Mouse (Mus musculus) intestine, embryonic 16.5 days (tissue): ENCODE measurements around the gene Sept10. TPM values are rescaled to one million over a fixed set of nuclear protein-coding genes. Genes with fewer than 3 reads are reported as not detected.

Experiments used
- ATAC-seq: fragments of 200-750 bp; cut with Nextera tagmentation; 2 replicates; pipeline ENCODE4 v1.8.0; 2017; ENCODE audit warnings: moderate TSS enrichment, moderate library complexity
- H3K27ac ChIP-seq: fragments of 300-500 bp; sonication (generic); 2 replicates; pipeline ENCODE4 v1.5.1; 2014; ENCODE audit warnings: mild to moderate bottlenecking, low read length
- H3K27me3 ChIP-seq: fragments of 300-500 bp; sonication (generic); replicated peaks from 2 replicates; pipeline ENCODE4 v1.6.1; 2014; ENCODE audit warnings: low read length, control low read depth, mixed read lengths; ENCODE audit not compliant: control insufficient read depth, insufficient read depth
- H3K36me3 ChIP-seq: fragments of 300-500 bp; sonication (generic); 2 replicates; pipeline ENCODE4 v1.6.1; 2014; ENCODE audit warnings: low read length, control low read depth; ENCODE audit not compliant: control insufficient read depth, insufficient read depth
- H3K4me1 ChIP-seq: fragments of 300-500 bp; sonication (generic); 2 replicates; pipeline ENCODE4 v1.6.1; 2014; ENCODE audit warnings: low read length, control low read depth, mixed read lengths; ENCODE audit not compliant: control insufficient read depth, insufficient read depth
- H3K4me2 ChIP-seq: fragments of 300-500 bp; sonication (generic); 2 replicates; pipeline ENCODE4 v1.6.1; 2014; ENCODE audit warnings: low read depth, low read length, control low read depth
- H3K4me3 ChIP-seq: fragments of 300-500 bp; sonication (generic); 2 replicates; pipeline ENCODE4 v1.5.1; 2014; ENCODE audit warnings: mild to moderate bottlenecking, low read length
- H3K9ac ChIP-seq: fragments of 300-500 bp; sonication (generic); 2 replicates; pipeline ENCODE4 v1.6.1; 2014; ENCODE audit warnings: low read depth, low read length
- H3K9me3 ChIP-seq: fragments of 300-500 bp; sonication (generic); 2 replicates; pipeline ENCODE4 v1.6.1; 2016; ENCODE audit warnings: low read length, control low read depth; ENCODE audit not compliant: control insufficient read depth
- WGBS: fragments of 180-500 bp; shearing (Covaris S2); extraction: QIAGEN DNeasy Blood & Tissue Kit; methylation state at CpG from one replicate; pipeline ENCODE4 v1.1.7; 2014; 5-methylcytosine and 5-hydroxymethylcytosine counted together
- polyA plus RNA-seq: library from polyadenylated mRNA; unstranded; fragments of >200 nt; fragmentation: Nextera tagmentation; extraction: Ambion mirVana; gene quantifications from 2 replicates; pipeline ENCODE4 v1.2.1, GENCODE M21; 2015

Sept10 gene
- polyA plus RNA-seq, 1 experiment from 2014 or later = 24.6 TPM

- no peak overlapping the region for H3K27ac ChIP-seq
- H3K4me1 ChIP-seq = no peaks in the 10 kb centered on the region
- no peak overlapping the region for H3K9ac ChIP-seq
- 73% methylated on average over 3 of the region's 3 CpGs for WGBS
- H3K4me3 ChIP-seq = no peak overlapping the region
- no peak overlapping the region for H3K4me2 ChIP-seq
- ATAC-seq = no peak
- no peaks in the 10 kb centered on the region for H3K9me3 ChIP-seq
- no peaks in the 10 kb centered on the region for H3K27me3 ChIP-seq
- H3K36me3 ChIP-seq = no peaks in the 10 kb centered on the region
These were observed 63.0 kb downstream of the Sept10 start for GRCm38 (mm10) chr10:59158627-59159026.

- WGBS = 38% methylated on average over 5 of the region's 5 CpGs
- no peak overlapping the region for H3K4me2 ChIP-seq
These were observed 69.0 kb downstream of the Sept10 start for GRCm38 (mm10) chr10:59152544-59153081.

DNA sequence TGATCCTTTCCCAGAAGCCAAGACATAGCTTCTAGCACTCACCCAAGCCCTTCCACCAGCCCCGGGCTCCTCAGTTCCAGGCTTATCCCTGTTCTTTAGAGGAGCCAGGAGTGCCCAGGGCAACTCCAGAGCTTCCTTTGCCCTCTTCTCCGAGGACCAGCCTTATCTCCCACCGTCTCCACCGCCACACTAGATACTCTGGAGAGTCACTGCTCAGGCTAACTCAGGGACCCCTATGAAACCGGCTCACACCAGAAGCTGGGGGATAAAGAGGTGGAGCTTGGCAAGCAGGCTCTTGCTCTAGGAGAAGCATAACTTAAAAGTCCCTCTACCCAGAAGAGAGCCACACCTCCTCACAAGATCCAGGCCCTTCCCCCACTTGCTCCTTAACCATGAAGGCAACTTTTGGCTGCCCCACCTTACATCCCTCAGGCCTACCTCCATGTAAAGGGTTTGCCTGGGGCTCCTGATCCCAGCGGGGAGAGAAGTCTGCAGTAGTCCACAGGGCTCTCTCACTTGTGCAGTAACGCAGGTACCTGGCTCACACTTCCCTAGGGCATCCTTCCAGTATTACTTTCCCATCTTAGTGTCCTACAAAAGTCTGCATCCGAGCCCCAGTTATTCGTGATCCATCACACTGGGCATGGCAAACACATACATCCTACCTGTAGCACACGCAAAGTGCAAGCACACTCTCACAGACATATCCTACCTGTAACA lies 70.5 kb downstream of the Sept10 start:
- no peak overlapping the region for H3K9ac ChIP-seq
- ATAC-seq = no peak
- no peaks in the 10 kb centered on the region for H3K4me1 ChIP-seq
- no peaks in the 10 kb centered on the region for H3K36me3 ChIP-seq
- no peak overlapping the region for H3K4me2 ChIP-seq
- no peaks in the 10 kb centered on the region for H3K9me3 ChIP-seq
- H3K27ac ChIP-seq = no peak overlapping the region
- peaks cover 3% of the 10 kb centered on the region; the same call in 1 of the 2 replicates for H3K27me3 ChIP-seq
- 89% methylated on average over 10 of the region's 10 CpGs for WGBS
- H3K4me3 ChIP-seq = no peak overlapping the region

More at GRCm38 (mm10) chr10:59152544-59153081, 69.0 kb downstream of the Sept10 start:
- Histone ChIP-seq H3K27me3 (peaks cover 3% of the 10 kb centered on the region; the same call in 1 of the 2 replicates), H3K36me3 (no peaks in the 10 kb centered on the region), H3K9ac (no peak overlapping the region), H3K27ac (no peak overlapping the region), H3K9me3 (no peaks in the 10 kb centered on the region), H3K4me3 (no peak overlapping the region), H3K4me1 (no peaks in the 10 kb centered on the region)
- ATAC-seq = peak; percentile 82

- H3K9me3 ChIP-seq = no peaks in the 10 kb centered on the region
- H3K27me3 ChIP-seq = peaks cover 3% of the 10 kb centered on the region; the same call in 1 of the 2 replicates
- H3K9ac ChIP-seq = no peak overlapping the region
- peak; percentile 52; the same call in 1 of the 2 replicates for ATAC-seq
- no peaks in the 10 kb centered on the region for H3K36me3 ChIP-seq
- H3K4me2 ChIP-seq = no peak overlapping the region
- H3K4me1 ChIP-seq = no peaks in the 10 kb centered on the region
- H3K4me3 ChIP-seq = no peak overlapping the region
- no peak overlapping the region for H3K27ac ChIP-seq
- 30% methylated on average over 8 of the region's 8 CpGs for WGBS
These were observed 71.7 kb downstream of the Sept10 start for GRCm38 (mm10) chr10:59149956-59150383.

DNA sequence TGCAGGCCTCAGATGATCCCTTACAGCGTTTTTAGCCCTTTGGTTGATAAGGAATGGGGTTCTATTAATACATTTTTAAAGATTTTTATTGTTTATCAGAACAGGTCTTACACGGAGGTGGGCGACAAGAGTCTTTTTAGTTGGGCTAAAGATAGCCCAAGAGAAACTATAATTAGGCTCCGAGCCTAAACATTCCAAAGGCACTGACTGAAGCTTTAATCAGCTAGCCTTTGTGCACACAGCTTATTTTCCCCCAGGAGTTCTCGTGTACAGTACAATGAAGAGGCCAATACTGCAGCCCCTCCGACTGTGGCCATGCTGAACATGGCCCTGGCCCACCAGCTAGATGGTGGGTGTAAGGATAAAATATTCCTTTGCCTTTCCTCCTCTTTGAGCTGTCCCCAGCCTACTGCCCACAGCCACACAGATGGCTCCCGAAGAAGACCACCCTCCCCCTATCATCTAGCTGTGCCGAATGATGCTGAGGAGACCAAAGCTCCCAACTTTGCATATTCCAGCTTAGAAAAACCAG lies 88.1 kb downstream of the Sept10 start:
- WGBS = 71% methylated on average over 8 of the region's 8 CpGs

GRCm38 (mm10) chr10:59131926-59132628 lies 89.6 kb downstream of the Sept10 start:
- WGBS = 52% methylated on average over 20 of the region's 20 CpGs
- no peaks in the 10 kb centered on the region for H3K9me3 ChIP-seq
- no peak overlapping the region for H3K9ac ChIP-seq
- H3K27me3 ChIP-seq = no peaks in the 10 kb centered on the region
- no peak overlapping the region for H3K4me3 ChIP-seq
- no peak overlapping the region for H3K4me2 ChIP-seq
- H3K4me1 ChIP-seq = peaks cover 4% of the 10 kb centered on the region; the same call in 1 of the 2 replicates
- no peak overlapping the region for H3K27ac ChIP-seq
- H3K36me3 ChIP-seq = no peaks in the 10 kb centered on the region
- ATAC-seq = no peak

More for the DNA sequence above, 88.1 kb downstream of the Sept10 start:
- H3K4me2 ChIP-seq = no peak overlapping the region
- H3K9me3 ChIP-seq = no peaks in the 10 kb centered on the region
- H3K27ac ChIP-seq = no peak overlapping the region
- peaks cover 4% of the 10 kb centered on the region; the same call in 1 of the 2 replicates for H3K4me1 ChIP-seq
- H3K9ac ChIP-seq = no peak overlapping the region
- ATAC-seq = no peak
- H3K36me3 ChIP-seq = no peaks in the 10 kb centered on the region
- no peak overlapping the region for H3K4me3 ChIP-seq
- no peaks in the 10 kb centered on the region for H3K27me3 ChIP-seq

DNA sequence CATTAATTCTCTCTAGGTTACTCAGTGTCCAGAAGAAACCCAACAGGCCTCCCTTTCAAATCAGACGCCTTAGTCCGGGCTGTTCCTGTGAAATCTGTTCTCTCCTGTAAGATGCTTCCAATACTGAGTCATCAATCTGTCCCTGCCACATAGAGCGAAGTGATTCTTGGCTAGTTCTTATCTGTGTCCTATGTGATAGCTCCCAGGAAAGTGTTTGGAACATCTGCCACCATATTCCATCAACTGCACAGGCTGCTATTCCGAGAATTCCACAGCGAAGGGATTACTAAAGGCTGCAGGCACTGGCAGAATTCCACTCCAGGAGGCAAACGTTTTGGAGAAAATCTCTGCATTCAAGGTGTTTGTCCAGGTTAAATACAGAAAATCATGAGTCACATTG lies 94.0 kb downstream of the Sept10 start:
- 62% methylated on average over 6 of the region's 6 CpGs for WGBS
- no peaks in the 10 kb centered on the region for H3K27me3 ChIP-seq
- no peaks in the 10 kb centered on the region for H3K9me3 ChIP-seq
- H3K27ac ChIP-seq = no peak overlapping the region
- H3K4me1 ChIP-seq = peaks cover 4% of the 10 kb centered on the region; the same call in 1 of the 2 replicates
- ATAC-seq = no peak
- no peak overlapping the region for H3K9ac ChIP-seq
- no peak overlapping the region for H3K4me2 ChIP-seq
- H3K4me3 ChIP-seq = no peak overlapping the region
- no peaks in the 10 kb centered on the region for H3K36me3 ChIP-seq

- no peak for ATAC-seq
- 80% methylated on average over 2 of the region's 2 CpGs for WGBS
These were observed 96.2 kb downstream of the Sept10 start for GRCm38 (mm10) chr10:59125497-59125896.

DNA sequence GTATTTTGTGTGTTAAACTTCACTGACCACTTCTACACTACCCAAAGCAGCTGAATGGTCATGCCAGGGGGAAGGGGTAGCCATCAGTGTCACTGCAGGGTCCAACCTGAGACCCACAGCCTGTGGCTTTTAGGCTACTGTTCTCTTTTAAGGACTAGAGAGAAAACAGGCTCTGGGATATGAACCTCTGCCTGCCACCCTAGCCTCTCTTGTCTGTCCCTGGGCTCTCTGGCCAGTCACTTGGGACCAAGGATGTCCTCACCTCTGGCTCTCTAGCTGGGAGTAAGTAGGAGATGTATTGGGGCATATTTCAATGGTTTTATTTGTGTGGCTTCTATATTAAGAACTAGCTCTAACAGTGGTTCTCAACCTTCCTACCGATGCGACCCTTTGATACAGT lies 101.8 kb downstream of the Sept10 start:
- no peak for ATAC-seq

More at GRCm38 (mm10) chr10:59125497-59125896, 96.2 kb downstream of the Sept10 start:
- Histone ChIP-seq H3K4me2 (no peak overlapping the region), H3K4me1 (no peaks in the 10 kb centered on the region), H3K27me3 (no peaks in the 10 kb centered on the region), H3K36me3 (no peaks in the 10 kb centered on the region), H3K9me3 (no peaks in the 10 kb centered on the region), H3K4me3 (no peak overlapping the region), H3K27ac (no peak overlapping the region), H3K9ac (no peak overlapping the region)

More for the DNA sequence above, 101.8 kb downstream of the Sept10 start:
- Histone ChIP-seq H3K4me3 (no peak overlapping the region), H3K27ac (no peak overlapping the region), H3K9me3 (no peaks in the 10 kb centered on the region), H3K4me1 (no peaks in the 10 kb centered on the region), H3K9ac (no peak overlapping the region), H3K27me3 (no peaks in the 10 kb centered on the region), H3K36me3 (no peaks in the 10 kb centered on the region), H3K4me2 (no peak overlapping the region)
- WGBS = 92% methylated on average over 2 of the region's 2 CpGs
